Mouse (Mus musculus) T-cell, adult 2 months (primary cell): ENCODE results near the gene Npr1.

ENCODE experiments used
- DNase-seq: peaks from one replicate; pipeline ENCODE4 v3.0.0; 2022; ENCODE audit warnings: low spot score

Npr1 gene

DNA sequence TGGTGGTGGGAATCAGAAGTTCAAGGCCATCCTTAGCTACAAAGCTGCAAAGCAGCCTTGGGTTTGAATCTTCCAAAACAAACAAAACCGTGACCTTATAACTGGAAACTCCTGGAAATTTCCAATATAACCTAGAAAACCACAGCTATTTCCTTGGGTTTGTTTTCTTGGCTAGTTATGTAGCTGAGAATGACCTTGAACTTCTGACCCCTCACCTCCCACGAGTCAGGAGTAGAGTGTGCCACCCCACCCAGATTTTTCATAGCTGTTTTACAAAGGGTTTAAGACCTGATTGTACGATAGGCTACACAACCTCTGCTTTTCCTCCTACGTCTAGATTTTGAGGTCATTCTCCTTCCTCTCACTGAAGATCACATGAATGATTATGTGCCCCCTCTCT, 28.5 kb downstream of the Npr1 start:
- no peak for DNase-seq

GRCm38 (mm10) chr3:90434073-90434730, 31.5 kb downstream of the Npr1 start:
- no peak for DNase-seq

DNA sequence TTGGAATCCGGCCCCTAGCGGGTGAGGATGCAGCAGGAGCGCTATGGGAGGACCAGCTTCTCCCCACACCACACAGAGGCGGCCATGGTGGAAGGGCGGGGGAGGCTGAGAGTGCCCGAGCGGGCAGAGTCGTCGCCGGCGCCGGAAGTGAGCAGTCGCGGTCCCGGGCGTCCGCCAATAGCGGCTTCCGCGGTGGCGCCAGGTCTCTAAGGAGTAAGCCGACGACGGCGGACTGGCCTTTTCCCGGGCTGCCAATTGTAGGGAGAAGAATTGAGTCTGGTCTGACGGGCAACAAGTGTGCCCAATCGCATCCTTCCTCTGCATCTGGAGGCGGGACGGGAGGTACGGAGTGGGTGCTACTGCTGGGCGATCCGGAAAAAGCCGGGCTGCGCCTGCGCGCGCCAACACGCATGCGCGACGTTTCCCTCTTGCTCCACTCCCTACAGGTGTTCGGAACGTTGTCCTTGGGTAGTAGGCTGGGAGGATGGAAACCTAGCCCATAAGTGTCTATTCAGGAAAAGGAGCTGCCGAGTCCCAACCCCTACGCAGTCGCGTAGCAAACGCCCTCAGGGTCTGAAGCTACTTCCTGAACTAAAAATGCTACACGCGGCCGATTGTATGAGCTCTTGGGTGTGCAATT, 32.2 kb downstream of the Npr1 start, which contains the start of gene Ints3:
TSS of gene Ints3 (minus strand) at position 242 of the 640 bp plus-strand sequence.
- peak; percentile 98 for DNase-seq

DNA sequence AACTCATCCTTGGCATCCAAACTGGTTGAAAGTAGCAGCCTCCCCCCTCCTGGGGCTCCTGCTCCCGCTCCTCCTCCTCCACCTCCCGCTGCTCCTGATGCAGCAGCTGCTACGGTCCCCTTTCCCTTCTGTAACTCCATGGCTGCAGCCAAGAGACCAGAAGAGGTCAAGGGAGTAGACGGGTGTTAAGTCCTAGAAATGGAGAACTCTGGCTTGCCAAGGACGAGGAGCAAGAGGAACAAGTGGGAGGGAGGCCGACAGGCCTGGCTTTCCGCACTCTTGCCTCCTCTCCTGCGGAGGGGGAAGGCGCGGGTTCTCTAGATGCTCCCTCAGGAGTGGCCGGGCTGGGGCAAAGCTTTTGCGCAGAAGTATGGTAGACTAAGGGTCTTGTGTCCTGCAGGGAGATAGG, 32.9 kb downstream of the Npr1 start:
- peak; percentile 6 for DNase-seq

DNA sequence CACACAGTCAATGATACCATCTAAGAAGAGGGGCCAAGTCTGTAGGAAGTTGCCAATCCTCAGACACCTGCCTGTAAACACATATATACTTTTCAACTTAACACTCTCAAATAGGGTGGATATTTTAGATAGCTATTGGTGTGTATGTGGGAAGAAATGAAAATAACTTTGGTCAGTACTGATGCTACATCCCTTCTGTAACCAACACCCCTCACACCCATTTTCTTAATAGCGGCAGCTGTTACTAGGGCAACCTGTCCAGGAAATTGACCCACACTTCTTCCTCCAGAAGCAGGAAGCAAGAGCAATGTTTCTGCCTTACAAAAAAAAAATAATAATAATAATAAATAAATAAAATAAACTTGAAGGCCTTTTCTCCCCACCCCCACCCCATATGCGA, 33.3 kb downstream of the Npr1 start:
- DNase-seq = no peak

- DNase-seq = no peak
These were observed 36.1 kb downstream of the Npr1 start for GRCm38 (mm10) chr3:90429576-90429975.

GRCm38 (mm10) chr3:90428186-90428585, 37.5 kb downstream of the Npr1 start:
- no peak for DNase-seq

- DNase-seq = no peak
These were observed 38.1 kb downstream of the Npr1 start for GRCm38 (mm10) chr3:90427574-90427973.

- no peak for DNase-seq
These were observed 40.2 kb downstream of the Npr1 start for GRCm38 (mm10) chr3:90425499-90425898.

GRCm38 (mm10) chr3:90423549-90423948, 42.1 kb downstream of the Npr1 start:
- DNase-seq = no peak

- DNase-seq = no peak
These were observed 45.0 kb downstream of the Npr1 start for GRCm38 (mm10) chr3:90420696-90421095.

DNA sequence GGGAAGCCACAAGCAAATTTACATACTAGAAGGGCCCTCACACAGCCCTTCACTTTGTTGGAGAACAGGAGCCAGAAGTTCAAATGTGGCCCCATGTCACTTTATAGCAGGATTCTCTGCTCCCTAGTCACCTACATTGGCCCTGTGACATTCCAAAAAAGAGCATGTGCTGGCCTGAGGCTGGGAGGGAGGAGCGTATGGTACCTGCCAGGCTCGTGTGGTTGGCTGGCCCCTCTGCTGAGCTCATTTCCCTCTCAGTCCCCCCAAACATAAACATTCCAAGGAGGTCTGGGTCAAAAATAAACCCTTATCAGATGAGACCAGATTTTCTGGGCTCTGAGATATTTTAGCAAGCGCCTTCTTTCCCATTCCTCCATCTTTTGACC, 52.7 kb downstream of the Npr1 start:
- no peak for DNase-seq

- DNase-seq = peak; percentile 50
These were observed 53.2 kb downstream of the Npr1 start for GRCm38 (mm10) chr3:90412312-90413010.

GRCm38 (mm10) chr3:90408721-90409120, 56.9 kb downstream of the Npr1 start:
- no peak for DNase-seq

GRCm38 (mm10) chr3:90406414-90406813, 59.3 kb downstream of the Npr1 start:
- no peak for DNase-seq

DNA sequence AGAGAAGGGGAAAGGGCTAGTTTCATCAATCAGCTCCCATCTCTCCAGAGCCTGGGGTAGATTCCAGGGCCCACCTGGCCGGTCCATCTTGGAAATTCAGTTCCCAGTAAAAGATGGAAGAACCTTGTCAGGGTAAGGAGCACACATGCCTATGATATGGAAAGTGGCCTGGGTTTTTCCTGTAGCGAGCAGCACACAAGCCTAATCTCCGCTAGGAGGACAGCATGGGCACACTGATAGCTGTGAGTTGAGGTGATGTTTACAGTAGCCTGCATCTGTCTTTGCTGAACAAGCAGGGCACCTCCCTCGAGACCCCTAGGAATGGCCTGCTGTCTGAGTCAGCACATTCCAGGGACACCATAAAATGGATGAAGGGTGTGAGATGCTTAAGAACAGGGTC, 61.1 kb downstream of the Npr1 start:
- DNase-seq = no peak

GRCm38 (mm10) chr3:90404121-90404520, 61.5 kb downstream of the Npr1 start:
- DNase-seq = no peak

DNA sequence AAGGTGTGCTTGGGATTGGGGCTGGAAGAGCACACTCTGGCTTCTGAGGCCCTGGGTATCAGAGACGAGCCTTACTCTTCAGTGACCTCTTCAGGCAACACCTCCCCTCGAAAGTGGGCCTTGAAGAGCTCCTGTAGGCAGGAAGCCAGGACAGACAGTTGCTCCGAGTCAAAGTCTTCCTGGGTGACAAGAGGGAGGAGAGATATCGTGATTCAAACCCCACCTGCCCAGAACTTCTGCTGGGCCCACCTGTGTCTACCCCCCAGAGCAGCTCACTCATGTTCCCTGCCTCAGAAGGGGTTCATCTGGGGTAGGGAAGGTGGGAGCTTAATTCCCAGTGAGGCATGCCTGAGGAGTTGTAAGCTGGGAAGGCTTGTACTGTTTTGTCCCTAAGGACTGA, 64.7 kb downstream of the Npr1 start:
- DNase-seq = no peak
